Mouse (Mus musculus): ENCODE results near the gene BC049715.

Gene BC049715

GRCm38 (mm10) chr6:136889554-136889953 is 62.1 kb downstream of the BC049715 start:
- intact Hi-C loops (cut with DNase I) = no loop called here

Small RNA genes lying within 50 kb of the gene (microRNA-seq; reads per million reads assigned to microRNA genes)
- gene Gm44364 = 0 reads per million in 2 experiments

Measured in adrenal gland (tissue).